Mouse (Mus musculus) testis, adult 2 months (tissue): ENCODE results near the gene Vps13a.

Source experiments
- CTCF ChIP-seq: fragments of 200-500 bp; IDR thresholded peaks from 2 replicates; pipeline ENCODE4 v1.5.1; 2012; ENCODE audit warnings: low read depth, mild to moderate bottlenecking, inconsistent platforms, low read length, moderate library complexity; ENCODE audit not compliant: control insufficient read depth, insufficient read depth, insufficient replicate concordance
- POLR2A ChIP-seq: fragments of 200-500 bp; IDR thresholded peaks from 2 replicates; pipeline ENCODE4 v1.6.1; 2012; ENCODE audit warnings: low read depth, mild to moderate bottlenecking, inconsistent platforms, low read length, moderate library complexity; ENCODE audit not compliant: control insufficient read depth

DNA sequence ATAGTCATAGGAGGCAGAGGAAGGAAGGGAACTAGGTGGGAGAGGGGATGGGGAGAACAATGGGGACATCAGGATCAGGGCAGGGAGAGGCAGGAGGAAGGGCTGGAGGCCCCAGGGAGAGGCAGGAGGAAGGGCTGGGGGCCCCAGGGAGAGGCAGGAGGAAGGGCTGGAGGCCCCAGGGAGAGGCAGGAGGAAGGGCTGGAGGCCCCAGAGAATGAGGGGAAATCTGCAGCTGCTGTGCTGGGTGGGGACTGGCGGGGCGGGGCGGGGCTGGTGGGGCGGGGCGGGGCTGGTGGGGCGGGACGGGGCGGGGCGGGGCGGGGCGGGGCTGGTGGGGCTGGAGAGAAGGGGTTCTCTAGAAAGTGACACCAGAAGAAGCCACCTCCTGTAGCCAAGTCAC is 23.8 kb upstream of the Vps13a start:
- TF ChIP-seq POLR2A, result no peak
- no peak for TF ChIP-seq CTCF
